Mouse (Mus musculus) lung, postnatal 0 days (tissue): Measurements from ENCODE around the gene Slc16a9. TPM values are rescaled to one million over a fixed set of nuclear protein-coding genes. Genes with fewer than 3 reads are reported as not detected.
A peak's percentile ranks its signal among the peaks of the same experiment; 100 is the strongest.

Experiments
- ATAC-seq: fragments of 200-750 bp; cut with Nextera tagmentation; 2 replicates; pipeline ENCODE4 v1.8.0; 2017; ENCODE audit warnings: moderate library complexity
- DNase-seq: peaks from one replicate; pipeline ENCODE4 v3.0.0-alpha.2; 2016; ENCODE audit warnings: low spot score
- H3K27ac ChIP-seq: fragments of 300-500 bp; sonication (generic); 2 replicates; pipeline ENCODE4 v1.5.1; 2014; ENCODE audit warnings: antibody characterized with exemption, mild to moderate bottlenecking, low read length, mixed read lengths
- H3K27me3 ChIP-seq: fragments of 300-500 bp; sonication (generic); replicated peaks from 2 replicates; pipeline ENCODE4 v1.6.1; 2014; ENCODE audit warnings: low read length, mixed read lengths; ENCODE audit not compliant: insufficient read depth
- H3K36me3 ChIP-seq: fragments of 300-500 bp; sonication (generic); 2 replicates; pipeline ENCODE4 v1.6.1; 2014; ENCODE audit warnings: low read length, mixed read lengths; ENCODE audit not compliant: insufficient read depth
- H3K4me1 ChIP-seq: fragments of 300-500 bp; sonication (generic); 2 replicates; pipeline ENCODE4 v1.6.1; 2014; ENCODE audit warnings: antibody characterized with exemption, low read depth, low read length, mixed read lengths; ENCODE audit not compliant: insufficient read depth
- H3K4me2 ChIP-seq: fragments of 300-500 bp; sonication (generic); replicated peaks from 2 replicates; pipeline ENCODE4 v1.6.1; 2014; ENCODE audit warnings: low read depth, mild to moderate bottlenecking, low read length, moderate library complexity, mixed read lengths
- H3K4me3 ChIP-seq: fragments of 300-500 bp; sonication (generic); 2 replicates; pipeline ENCODE4 v1.5.1; 2014; ENCODE audit warnings: low read depth, low read length
- H3K9ac ChIP-seq: fragments of 300-500 bp; sonication (generic); replicated peaks from 2 replicates; pipeline ENCODE4 v1.6.1; 2014; ENCODE audit warnings: low read depth, mild to moderate bottlenecking
- H3K9me3 ChIP-seq: fragments of 300-500 bp; sonication (generic); 2 replicates; pipeline ENCODE4 v1.6.1; 2016; ENCODE audit warnings: low read length, mixed read lengths
- CTCF ChIP-seq: IDR thresholded peaks from 2 replicates; pipeline ENCODE4 v1.5.1; 2016; ENCODE audit warnings: antibody characterized with exemption, mild to moderate bottlenecking
- EP300 ChIP-seq: IDR thresholded peaks from 2 replicates; pipeline ENCODE4 v1.6.1; 2016; ENCODE audit warnings: antibody characterized with exemption, mild to moderate bottlenecking, control low read depth
- WGBS: fragments of 180-500 bp; shearing (Covaris S2); extraction: QIAGEN DNeasy Blood & Tissue Kit; methylation state at CpG from one replicate; pipeline ENCODE4 v1.1.7; 2014; 5-methylcytosine and 5-hydroxymethylcytosine counted together
- polyA plus RNA-seq: library from polyadenylated mRNA; unstranded; fragments of >200 nt; fragmentation: Nextera tagmentation; extraction: Ambion mirVana; gene quantifications from 2 replicates; pipeline ENCODE4 v1.2.1, GENCODE M21; 2015

Slc16a9 gene
- polyA plus RNA-seq, 1 experiment from 2014 or later: 24.8 TPM

- no peak overlapping the region for H3K27ac ChIP-seq
- H3K9ac ChIP-seq: no peak overlapping the region
- H3K4me2 ChIP-seq: no peak overlapping the region
- no peak overlapping the region for H3K4me3 ChIP-seq
- DNase-seq (peak; percentile 46), ATAC-seq (peak; percentile 34)
- no peaks in the 10 kb centered on the region for H3K27me3 ChIP-seq
- H3K9me3 ChIP-seq: no peaks in the 10 kb centered on the region
- H3K4me1 ChIP-seq: no peaks in the 10 kb centered on the region
- H3K36me3 ChIP-seq: no peaks in the 10 kb centered on the region
- 14% methylated on average over 7 of the region's 7 CpGs for WGBS
- TF ChIP-seq CTCF (no peak), EP300 (no peak)
These were observed 47.1 kb downstream of the Slc16a9 start for GRCm38 (mm10) chr10:70292014-70292413.

GRCm38 (mm10) chr10:70294094-70294493 lies 49.2 kb downstream of the Slc16a9 start:
- H3K9me3 ChIP-seq: no peaks in the 10 kb centered on the region
- H3K4me1 ChIP-seq: no peaks in the 10 kb centered on the region
- no peak for DNase-seq
- 21% methylated on average over 8 of the region's 8 CpGs for WGBS
- ATAC-seq: 0 out of 2 replicates have a peak, but pooled peaks have one; percentile 11
- H3K4me3 ChIP-seq: no peak overlapping the region
- no peak overlapping the region for H3K4me2 ChIP-seq
- no peaks in the 10 kb centered on the region for H3K27me3 ChIP-seq
- H3K36me3 ChIP-seq: no peaks in the 10 kb centered on the region
- H3K9ac ChIP-seq: no peak overlapping the region
- TF ChIP-seq CTCF (no peak), EP300 (peak; percentile 25; the same call in 1 of the 2 replicates)
- H3K27ac ChIP-seq: no peak overlapping the region

DNA sequence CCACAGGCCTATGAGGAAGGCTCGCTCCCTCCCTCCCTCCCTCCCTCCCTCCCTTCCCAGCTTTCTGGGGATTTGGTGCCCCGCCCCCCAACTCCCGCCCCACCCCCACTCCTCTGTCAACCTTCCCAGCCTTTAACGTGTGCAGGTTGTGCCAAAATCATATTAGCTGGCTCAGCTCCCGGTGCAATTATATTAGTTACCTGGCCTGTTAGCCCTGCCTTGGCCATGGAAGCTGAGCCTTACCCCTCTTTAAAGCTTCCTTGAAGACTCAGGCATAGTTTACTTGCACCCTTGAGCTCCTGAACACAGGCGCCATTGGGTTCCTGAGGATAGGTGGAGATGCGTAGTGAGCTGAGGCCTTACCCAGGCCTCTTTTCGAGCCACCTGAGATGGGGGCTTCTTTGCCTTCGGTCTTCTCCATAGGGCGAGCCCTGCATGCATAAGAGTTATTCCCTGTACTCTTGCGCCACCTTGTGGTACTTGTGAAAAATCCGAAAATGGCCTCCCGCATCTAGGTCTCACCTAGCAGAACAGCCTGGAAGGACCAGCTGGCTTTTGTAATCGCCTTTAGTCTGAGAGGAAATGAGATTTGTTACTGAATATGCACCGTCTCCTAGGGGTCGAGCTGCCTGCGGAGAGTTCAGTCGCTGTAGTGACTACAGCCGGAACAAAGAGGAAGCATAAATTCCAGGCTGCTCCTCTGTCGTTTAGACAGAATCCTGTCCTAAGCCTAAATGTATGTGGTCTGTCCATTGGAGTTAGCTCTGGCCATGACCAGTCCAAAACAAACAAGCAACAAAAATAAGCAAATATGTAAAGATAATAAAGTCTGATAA lies 51.8 kb downstream of the Slc16a9 start:
- Histone ChIP-seq H3K4me2 (peak overlapping the region; percentile 20), H3K9me3 (no peaks in the 10 kb centered on the region), H3K4me1 (no peaks in the 10 kb centered on the region), H3K9ac (no peak overlapping the region), H3K4me3 (no peak overlapping the region), H3K36me3 (no peaks in the 10 kb centered on the region), H3K27me3 (no peaks in the 10 kb centered on the region), H3K27ac (no peak overlapping the region)
- TF ChIP-seq CTCF: peak; percentile 94
- no peak for TF ChIP-seq EP300
- 4% methylated on average over 18 of the region's 20 CpGs for WGBS
- DNase-seq (peak; percentile 89), ATAC-seq (peak; percentile 69)

DNA sequence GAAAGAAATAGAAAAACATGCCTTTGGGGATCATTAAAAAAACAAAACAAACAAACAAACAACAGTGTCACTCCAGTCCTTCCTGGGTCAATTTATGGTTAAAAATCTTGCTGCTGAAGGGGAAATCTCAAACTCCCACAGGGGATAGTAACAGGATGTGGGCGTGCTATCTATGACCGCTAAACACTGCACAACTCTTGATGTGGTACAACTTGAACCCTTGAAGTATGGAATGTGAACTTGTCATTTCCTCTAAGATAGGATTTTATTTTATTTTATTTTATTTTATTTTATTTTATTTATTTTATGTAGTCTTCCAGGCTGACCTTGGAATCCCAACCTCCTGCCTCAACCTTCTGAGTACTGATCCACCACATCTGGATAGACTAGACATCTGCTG lies 54.2 kb downstream of the Slc16a9 start:
- 38% methylated on average over 2 of the region's 2 CpGs for WGBS
- Histone ChIP-seq H3K36me3 (no peaks in the 10 kb centered on the region), H3K4me3 (no peak overlapping the region), H3K27ac (no peak overlapping the region), H3K27me3 (no peaks in the 10 kb centered on the region), H3K9ac (no peak overlapping the region), H3K4me1 (no peaks in the 10 kb centered on the region), H3K9me3 (no peaks in the 10 kb centered on the region), H3K4me2 (no peak overlapping the region)
- DNase-seq (no peak), ATAC-seq (no peak)
- TF ChIP-seq CTCF: no peak
- TF ChIP-seq EP300: no peak

DNA sequence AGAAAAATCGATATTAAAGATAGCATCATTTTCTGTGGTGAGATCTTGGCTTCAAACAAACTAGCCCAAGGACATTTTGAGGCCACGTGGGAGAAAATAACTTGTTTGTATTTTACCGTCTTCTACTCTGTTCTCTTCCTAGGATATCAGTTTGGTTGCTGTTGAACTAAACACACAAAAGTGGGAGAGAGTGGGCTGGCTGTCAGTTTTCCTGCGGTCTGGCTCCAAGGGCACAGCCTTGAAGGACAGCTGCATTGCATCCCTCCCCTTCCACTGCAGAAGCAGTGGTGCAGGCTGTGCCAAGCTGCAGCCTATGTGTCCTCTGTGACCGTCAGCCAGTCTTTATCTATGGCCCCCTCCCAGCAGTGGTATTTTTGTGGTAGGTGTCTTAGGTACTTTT lies 54.8 kb downstream of the Slc16a9 start:
- Histone ChIP-seq H3K36me3 (no peaks in the 10 kb centered on the region), H3K4me3 (no peak overlapping the region), H3K9ac (no peak overlapping the region), H3K4me2 (no peak overlapping the region), H3K4me1 (no peaks in the 10 kb centered on the region), H3K27ac (no peak overlapping the region), H3K27me3 (no peaks in the 10 kb centered on the region), H3K9me3 (no peaks in the 10 kb centered on the region)
- DNase-seq (no peak), ATAC-seq (no peak)
- no peak for TF ChIP-seq EP300
- TF ChIP-seq CTCF: no peak
- WGBS: 36% methylated on average over 5 of the region's 5 CpGs

GRCm38 (mm10) chr10:70301190-70301589 lies 56.3 kb downstream of the Slc16a9 start:
- DNase-seq (no peak), ATAC-seq (no peak)
- Histone ChIP-seq H3K4me3 (no peak overlapping the region), H3K27ac (no peak overlapping the region), H3K9ac (no peak overlapping the region), H3K4me2 (no peak overlapping the region), H3K9me3 (no peaks in the 10 kb centered on the region), H3K36me3 (no peaks in the 10 kb centered on the region), H3K4me1 (no peaks in the 10 kb centered on the region), H3K27me3 (no peaks in the 10 kb centered on the region)
- 28% methylated on average over 2 of the region's 2 CpGs for WGBS
- TF ChIP-seq CTCF: no peak
- TF ChIP-seq EP300: no peak
